Mouse (Mus musculus): ENCODE data around the gene Ftsj1. TPM values are rescaled to one million over a fixed set of nuclear protein-coding genes. Genes with fewer than 3 reads are reported as not detected.

Gene Ftsj1
- polyA plus RNA-seq, 1 experiment from 2014 or later, result 48.9 TPM

DNA sequence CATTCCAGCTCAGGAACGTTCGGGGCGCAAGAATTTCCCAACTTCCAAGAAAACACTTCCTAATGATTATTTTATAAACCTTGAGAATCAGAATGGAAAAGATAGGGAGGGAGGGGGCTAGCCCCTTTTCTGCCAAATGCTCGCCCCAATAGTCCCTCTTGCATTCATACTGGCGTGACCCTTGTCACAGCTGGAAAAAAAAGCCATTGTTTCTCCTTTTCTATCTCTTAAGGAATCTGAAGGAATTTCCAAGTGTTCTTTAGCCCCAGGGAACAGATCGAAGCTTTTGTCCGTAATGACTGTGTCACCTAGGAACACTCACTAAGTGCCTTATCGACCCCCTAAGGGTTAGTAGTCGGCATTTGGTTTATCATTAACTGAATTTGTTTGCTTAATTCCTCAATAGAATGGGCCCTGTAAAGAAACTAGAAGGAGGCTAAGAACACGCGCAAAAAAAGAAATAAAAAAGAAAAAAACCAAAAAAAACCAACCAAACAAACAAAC lies 45.5 kb downstream of the Ftsj1 start:
- Histone ChIP-seq H3K9ac (ENCODE audit: low read length) (peak overlapping the region; percentile 51; the same call in 1 of the 2 replicates), H3K9me3 (ENCODE audit: control insufficient read depth, low read length) (no peaks in the 10 kb centered on the region; the same call in 1 of the 2 replicates), H3K36me3 (ENCODE audit: control insufficient read depth, insufficient read depth, low read length) (no peaks in the 10 kb centered on the region), H3K4me2 (ENCODE audit: low read depth, low read length) (peak overlapping the region; percentile 69), H3K27ac (ENCODE audit: low read length) (no peak overlapping the region), H3K27me3 (ENCODE audit: control insufficient read depth, insufficient read depth, low read depth, low read length) (no peaks in the 10 kb centered on the region), H3K4me3 (ENCODE audit: low read length) (peak overlapping the region; percentile 59), H3K4me1 (replicated peaks; ENCODE audit: control insufficient read depth, insufficient read depth, low read length) (no peaks in the 10 kb centered on the region)
- WGBS, result 11% methylated on average over 11 of the region's 11 CpGs
- no peak for ATAC-seq (ENCODE audit: low read depth)

- H3K27me3 ChIP-seq (ENCODE audit: control insufficient read depth, insufficient read depth, low read depth, low read length), result no peaks in the 10 kb centered on the region
- H3K36me3 ChIP-seq (ENCODE audit: control insufficient read depth, insufficient read depth, low read length), result no peaks in the 10 kb centered on the region
- 11% methylated on average over 33 of the region's 46 CpGs for WGBS
- ATAC-seq (ENCODE audit: low read depth), result peak; percentile 97
- H3K4me1 ChIP-seq (replicated peaks; ENCODE audit: control insufficient read depth, insufficient read depth, low read length), result no peaks in the 10 kb centered on the region
- H3K4me2 ChIP-seq (ENCODE audit: low read depth, low read length), result peak within 1 kb of the TSS; percentile 69
- no peaks in the 10 kb centered on the region; the same call in 1 of the 2 replicates for H3K9me3 ChIP-seq (ENCODE audit: control insufficient read depth, low read length)
- peak within 1 kb of the TSS; percentile 67 for H3K9ac ChIP-seq (ENCODE audit: low read length)
- peak within 1 kb of the TSS; percentile 59 for H3K4me3 ChIP-seq (ENCODE audit: low read length)
- H3K27ac ChIP-seq (ENCODE audit: low read length), result 0 out of 2 replicates have a peak within 1 kb of the TSS, but pooled peaks have one; percentile 10
Observed at GRCm38 (mm10) chrX:8206015-8206693, 46.1 kb downstream of the Ftsj1 start, which contains the start of gene Porcn. TSS of gene Porcn (minus strand) at chrX:8206525.

DNA sequence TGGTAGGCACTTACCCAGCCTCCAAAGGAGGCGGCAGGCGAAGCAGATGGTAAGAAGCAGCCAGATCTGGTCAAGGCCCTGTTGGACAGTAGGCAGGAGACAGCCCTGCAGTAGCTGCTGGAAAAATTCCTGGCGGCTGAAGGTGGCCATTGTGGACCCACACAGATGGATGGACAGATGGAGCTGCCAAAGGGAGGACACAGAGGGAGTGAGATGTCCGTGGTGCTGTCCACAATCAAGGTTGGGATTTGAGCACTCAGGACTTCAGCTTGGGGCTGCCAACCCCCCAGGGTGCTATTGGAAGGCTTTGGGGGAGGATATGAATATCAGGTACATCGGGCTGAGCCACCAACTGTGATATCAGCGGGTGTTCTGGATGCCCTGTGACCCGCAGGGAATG lies 46.7 kb downstream of the Ftsj1 start:
- H3K27me3 ChIP-seq (ENCODE audit: control insufficient read depth, insufficient read depth, low read depth, low read length), result no peaks in the 10 kb centered on the region
- 38% methylated on average over 7 of the region's 7 CpGs for WGBS
- peak overlapping the region; percentile 67 for H3K9ac ChIP-seq (ENCODE audit: low read length)
- no peak for ATAC-seq (ENCODE audit: low read depth)
- H3K36me3 ChIP-seq (ENCODE audit: control insufficient read depth, insufficient read depth, low read length), result no peaks in the 10 kb centered on the region
- H3K27ac ChIP-seq (ENCODE audit: low read length), result no peak overlapping the region
- H3K4me3 ChIP-seq (ENCODE audit: low read length), result peak overlapping the region; percentile 59
- H3K9me3 ChIP-seq (ENCODE audit: control insufficient read depth, low read length), result no peaks in the 10 kb centered on the region; the same call in 1 of the 2 replicates
- H3K4me2 ChIP-seq (ENCODE audit: low read depth, low read length), result peak overlapping the region; percentile 69
- H3K4me1 ChIP-seq (replicated peaks; ENCODE audit: control insufficient read depth, insufficient read depth, low read length), result no peaks in the 10 kb centered on the region

GRCm38 (mm10) chrX:8205088-8205487 lies 47.1 kb downstream of the Ftsj1 start:
- H3K9ac ChIP-seq (ENCODE audit: low read length), result no peak overlapping the region
- no peak for ATAC-seq (ENCODE audit: low read depth)
- no peak overlapping the region for H3K4me2 ChIP-seq (ENCODE audit: low read depth, low read length)
- no peaks in the 10 kb centered on the region; the same call in 1 of the 2 replicates for H3K9me3 ChIP-seq (ENCODE audit: control insufficient read depth, low read length)
- no peaks in the 10 kb centered on the region for H3K4me1 ChIP-seq (replicated peaks; ENCODE audit: control insufficient read depth, insufficient read depth, low read length)
- H3K4me3 ChIP-seq (ENCODE audit: low read length), result no peak overlapping the region
- H3K36me3 ChIP-seq (ENCODE audit: control insufficient read depth, insufficient read depth, low read length), result no peaks in the 10 kb centered on the region
- no peak overlapping the region for H3K27ac ChIP-seq (ENCODE audit: low read length)
- 65% methylated on average over 4 of the region's 4 CpGs for WGBS
- no peaks in the 10 kb centered on the region for H3K27me3 ChIP-seq (ENCODE audit: control insufficient read depth, insufficient read depth, low read depth, low read length)

- Histone ChIP-seq H3K9ac (ENCODE audit: low read length) (no peak overlapping the region), H3K4me2 (ENCODE audit: low read depth, low read length) (no peak overlapping the region), H3K9me3 (ENCODE audit: control insufficient read depth, low read length) (no peaks in the 10 kb centered on the region; the same call in 1 of the 2 replicates), H3K4me1 (replicated peaks; ENCODE audit: control insufficient read depth, insufficient read depth, low read length) (no peaks in the 10 kb centered on the region), H3K4me3 (ENCODE audit: low read length) (no peak overlapping the region), H3K36me3 (ENCODE audit: control insufficient read depth, insufficient read depth, low read length) (no peaks in the 10 kb centered on the region), H3K27ac (ENCODE audit: low read length) (no peak overlapping the region), H3K27me3 (ENCODE audit: control insufficient read depth, insufficient read depth, low read depth, low read length) (no peaks in the 10 kb centered on the region)
- no peak for ATAC-seq (ENCODE audit: low read depth)
- WGBS, result 87% methylated on average over 10 of the region's 10 CpGs
Observed at GRCm38 (mm10) chrX:8204076-8204475, 48.1 kb downstream of the Ftsj1 start.

DNA sequence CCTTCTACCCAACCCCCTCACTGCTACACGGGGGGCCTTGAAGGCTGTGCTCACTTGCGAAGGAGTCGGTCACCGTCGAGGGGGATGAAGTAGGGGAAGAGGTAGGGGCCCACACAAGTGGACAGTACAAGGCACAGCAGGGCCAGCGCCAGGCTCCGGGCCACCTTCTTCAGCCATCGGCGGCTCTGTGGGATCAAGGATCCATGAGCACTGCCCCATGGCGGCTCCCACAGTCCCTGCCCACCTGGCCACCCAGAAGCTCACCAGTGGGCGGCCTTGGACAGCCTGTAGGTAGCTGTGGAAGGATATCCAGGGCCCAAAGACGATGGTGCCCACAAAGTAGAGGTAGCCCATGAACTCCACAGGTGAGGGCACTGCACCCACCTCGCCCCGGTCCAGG lies 49.1 kb downstream of the Ftsj1 start:
- ATAC-seq (ENCODE audit: low read depth), result no peak
- 82% methylated on average over 14 of the region's 14 CpGs for WGBS
- Histone ChIP-seq H3K27ac (ENCODE audit: low read length) (no peak overlapping the region), H3K36me3 (ENCODE audit: control insufficient read depth, insufficient read depth, low read length) (no peaks in the 10 kb centered on the region), H3K4me3 (ENCODE audit: low read length) (no peak overlapping the region), H3K4me1 (replicated peaks; ENCODE audit: control insufficient read depth, insufficient read depth, low read length) (no peaks in the 10 kb centered on the region), H3K9me3 (ENCODE audit: control insufficient read depth, low read length) (no peaks in the 10 kb centered on the region; the same call in 1 of the 2 replicates), H3K4me2 (ENCODE audit: low read depth, low read length) (no peak overlapping the region), H3K9ac (ENCODE audit: low read length) (no peak overlapping the region), H3K27me3 (ENCODE audit: control insufficient read depth, insufficient read depth, low read depth, low read length) (no peaks in the 10 kb centered on the region)

GRCm38 (mm10) chrX:8193419-8193723 lies 58.8 kb downstream of the Ftsj1 start, which contains the start of gene Ebp:
TSS of gene Ebp (minus strand) at chrX:8193512.
- H3K27ac ChIP-seq (ENCODE audit: low read length), result 0 out of 2 replicates have a peak within 1 kb of the TSS, but pooled peaks have one; percentile 27
- no peak for ATAC-seq (ENCODE audit: low read depth)

GRCm38 (mm10) chrX:8192640-8193418 lies 59.4 kb downstream of the Ftsj1 start:
- no peaks in the 10 kb centered on the region for H3K9me3 ChIP-seq (ENCODE audit: control insufficient read depth, low read length)
- peak overlapping the region; percentile 76 for H3K9ac ChIP-seq (ENCODE audit: low read length)
- WGBS, result 10% methylated on average over 38 of the region's 38 CpGs
- peak overlapping the region; percentile 62 for H3K4me3 ChIP-seq (ENCODE audit: low read length)
- H3K27me3 ChIP-seq (ENCODE audit: control insufficient read depth, insufficient read depth, low read depth, low read length), result no peaks in the 10 kb centered on the region
- 0 out of 2 replicates have a peak, but pooled peaks cover 5% of the 10 kb centered on the region for H3K4me1 ChIP-seq (replicated peaks; ENCODE audit: control insufficient read depth, insufficient read depth, low read length)
- ATAC-seq (ENCODE audit: low read depth), result peak; percentile 99
- H3K27ac ChIP-seq (ENCODE audit: low read length), result 0 out of 2 replicates have a peak overlapping the region, but pooled peaks have one; percentile 27
- no peaks in the 10 kb centered on the region for H3K36me3 ChIP-seq (ENCODE audit: control insufficient read depth, insufficient read depth, low read length)
- H3K4me2 ChIP-seq (ENCODE audit: low read depth, low read length), result peak overlapping the region; percentile 66

More at GRCm38 (mm10) chrX:8193419-8193723, 58.8 kb downstream of the Ftsj1 start, which contains the start of gene Ebp:
- WGBS, result 20% methylated on average over 10 of the region's 10 CpGs
- Histone ChIP-seq H3K27me3 (ENCODE audit: control insufficient read depth, insufficient read depth, low read depth, low read length) (no peaks in the 10 kb centered on the region), H3K9ac (ENCODE audit: low read length) (peak within 1 kb of the TSS; percentile 76), H3K9me3 (ENCODE audit: control insufficient read depth, low read length) (no peaks in the 10 kb centered on the region), H3K4me2 (ENCODE audit: low read depth, low read length) (peak within 1 kb of the TSS; percentile 66), H3K36me3 (ENCODE audit: control insufficient read depth, insufficient read depth, low read length) (no peaks in the 10 kb centered on the region), H3K4me3 (ENCODE audit: low read length) (peak within 1 kb of the TSS; percentile 62), H3K4me1 (replicated peaks; ENCODE audit: control insufficient read depth, insufficient read depth, low read length) (0 out of 2 replicates have a peak, but pooled peaks cover 5% of the 10 kb centered on the region)

Measured in lung, embryonic 16.5 days (tissue).